Mouse (Mus musculus) bone marrow, adult 2 months (tissue): ENCODE measurements at regions not wholly inside any gene's neighbourhood (a gene's known extent, or its start where the extent isn't known, plus 50 kb on each side); places are given as distances from the start of the nearest gene placed in this dataset.

Source experiments
- CTCF ChIP-seq: fragments of 200-500 bp; IDR thresholded peaks from 2 replicates; pipeline ENCODE4 v1.5.1; 2011; ENCODE audit warnings: low read length, control low read depth; ENCODE audit not compliant: control insufficient read depth, insufficient read depth
- POLR2A ChIP-seq: fragments of 200-500 bp; IDR thresholded peaks from 2 replicates; pipeline ENCODE4 v1.6.1; 2011; ENCODE audit warnings: low read depth, mild to moderate bottlenecking, control low read depth, low read length, borderline replicate concordance; ENCODE audit not compliant: control insufficient read depth

- TF ChIP-seq POLR2A (no peak), CTCF (no peak)
Measured at GRCm38 (mm10) chr10:112835508-112835907, 93.3 kb downstream of the Atxn7l3b start.
